Mouse (Mus musculus): ENCODE measurements at regions not wholly inside any gene's neighbourhood (a gene's known extent, or its start where the extent isn't known, plus 50 kb on each side); places are given as distances from the start of the nearest gene placed in this dataset.

DNA sequence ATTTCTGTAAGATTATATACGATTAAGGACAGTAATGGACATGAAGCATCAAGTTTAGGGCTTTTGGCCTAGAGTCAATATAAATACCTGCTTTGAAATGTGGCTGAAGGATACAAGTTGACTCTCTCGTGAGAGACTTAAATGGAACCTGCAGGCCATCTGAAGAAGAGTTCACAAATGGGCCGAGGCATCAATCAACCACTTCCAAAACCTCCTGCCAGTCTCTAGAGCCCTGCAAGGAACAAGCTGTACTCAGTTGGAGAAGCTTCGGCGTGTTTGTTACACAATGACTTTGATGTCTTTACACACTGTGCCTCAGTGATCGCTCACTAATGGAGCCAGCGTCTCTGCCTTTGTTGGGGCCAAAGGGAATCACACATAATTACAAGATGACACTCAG is 146.1 kb upstream of the Ccnd2 start:
- no peak for TF ChIP-seq CTCF (IDR thresholded peaks at IDR 0.05)
- DNase-seq (ENCODE audit: low read depth, low spot score), result no peak
- POLR2A ChIA-PET, result no interaction called here
- ATAC-seq, result no peak
- in situ Hi-C loops (cut with MboI; ENCODE audit: low pct_unique_long_range_greater_than_20kb), result no loop called here
- peaks cover 25% of the 10 kb centered on the region for H3K27me3 ChIP-seq
- CTCF ChIA-PET, result no interaction called here

DNA sequence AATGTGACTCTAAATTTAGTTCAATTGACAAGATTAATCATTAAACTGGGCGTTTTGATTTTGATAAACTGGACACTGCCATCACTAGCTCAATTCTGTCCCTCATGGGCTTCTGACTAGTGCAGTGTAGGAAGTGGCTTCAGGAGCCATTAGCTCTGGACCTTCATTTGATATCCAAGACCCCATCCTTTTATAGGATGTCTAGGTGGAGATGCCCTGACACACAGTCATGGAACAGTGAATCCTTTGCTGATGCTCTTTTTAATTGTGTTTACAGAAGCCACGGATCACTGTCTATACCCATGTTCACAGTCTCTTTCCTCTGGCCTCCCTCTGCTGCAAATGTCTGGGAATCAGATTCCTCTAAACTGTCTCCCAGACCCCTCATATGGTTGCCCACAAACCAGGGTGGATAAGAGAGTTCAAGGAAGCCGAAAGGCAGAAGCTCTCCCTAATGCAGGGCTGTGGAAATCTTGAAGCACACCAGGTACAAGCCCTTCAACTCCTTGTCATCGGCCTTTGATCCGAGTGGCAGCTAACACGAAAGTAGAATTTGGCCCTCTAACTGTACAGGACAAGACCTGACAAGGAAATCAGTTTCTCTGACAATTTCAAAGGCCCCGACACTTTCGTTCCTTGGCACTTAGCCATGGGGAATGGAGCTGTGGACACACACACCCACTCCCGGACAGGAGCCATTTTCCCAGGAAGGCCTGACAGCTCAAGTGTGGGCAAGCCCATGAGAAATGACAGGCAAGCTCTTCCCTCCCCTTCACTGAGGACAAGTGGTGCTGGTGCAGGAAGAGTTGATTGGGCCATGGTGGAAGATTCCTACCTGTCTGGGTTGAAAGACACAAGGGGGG is 135.2 kb upstream of the Parp11 start:
- TF ChIP-seq CTCF (IDR thresholded peaks at IDR 0.05), result no peak
- DNase-seq (ENCODE audit: low read depth, low spot score) (no peak), ATAC-seq (no peak)
- CTCF ChIA-PET, result interaction anchor here (1.1 to 1.9 kb wide), 5 partner anchors 9 to 178 kb away, joined by 3 to 5 read pairs (median 3); no protein-coding TSS in a partner anchor
- POLR2A ChIA-PET, result interaction anchor here (0.6 kb wide), 2 partner anchors 46 to 218 kb away, joined by 4 to 7 read pairs; no protein-coding TSS in a partner anchor
- in situ Hi-C loops (cut with MboI; ENCODE audit: low pct_unique_long_range_greater_than_20kb), result no loop called here
- H3K27me3 ChIP-seq, result peaks cover 12% of the 10 kb centered on the region

DNA sequence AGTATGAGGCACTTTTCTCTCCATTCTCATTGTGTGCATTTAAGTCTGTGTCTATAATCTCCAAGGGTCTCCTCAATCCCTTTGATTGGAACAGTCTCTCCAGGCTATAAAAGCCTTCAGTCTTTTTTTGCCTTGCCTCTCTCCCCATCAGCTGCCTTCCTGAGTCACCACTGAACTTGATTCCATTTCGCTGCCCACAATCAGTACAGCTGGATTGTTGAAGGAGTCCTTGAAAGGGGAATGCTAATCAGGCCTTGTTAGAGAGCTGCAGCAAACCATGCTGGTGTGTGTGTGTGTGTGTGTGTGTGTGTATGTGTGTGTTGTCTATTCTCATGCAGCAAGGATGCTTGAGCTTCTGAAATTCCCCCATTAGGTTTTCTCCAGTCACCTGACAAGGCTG is 129.3 kb upstream of the Parp11 start:
- in situ Hi-C loops (cut with MboI; ENCODE audit: low pct_unique_long_range_greater_than_20kb), result no loop called here
- CTCF ChIA-PET, result no interaction called here
- TF ChIP-seq CTCF (IDR thresholded peaks at IDR 0.05), result no peak
- H3K27me3 ChIP-seq, result peaks cover 3% of the 10 kb centered on the region
- ATAC-seq, result no peak
- DNase-seq (ENCODE audit: low read depth, low spot score), result no peak
- POLR2A ChIA-PET, result no interaction called here

DNA sequence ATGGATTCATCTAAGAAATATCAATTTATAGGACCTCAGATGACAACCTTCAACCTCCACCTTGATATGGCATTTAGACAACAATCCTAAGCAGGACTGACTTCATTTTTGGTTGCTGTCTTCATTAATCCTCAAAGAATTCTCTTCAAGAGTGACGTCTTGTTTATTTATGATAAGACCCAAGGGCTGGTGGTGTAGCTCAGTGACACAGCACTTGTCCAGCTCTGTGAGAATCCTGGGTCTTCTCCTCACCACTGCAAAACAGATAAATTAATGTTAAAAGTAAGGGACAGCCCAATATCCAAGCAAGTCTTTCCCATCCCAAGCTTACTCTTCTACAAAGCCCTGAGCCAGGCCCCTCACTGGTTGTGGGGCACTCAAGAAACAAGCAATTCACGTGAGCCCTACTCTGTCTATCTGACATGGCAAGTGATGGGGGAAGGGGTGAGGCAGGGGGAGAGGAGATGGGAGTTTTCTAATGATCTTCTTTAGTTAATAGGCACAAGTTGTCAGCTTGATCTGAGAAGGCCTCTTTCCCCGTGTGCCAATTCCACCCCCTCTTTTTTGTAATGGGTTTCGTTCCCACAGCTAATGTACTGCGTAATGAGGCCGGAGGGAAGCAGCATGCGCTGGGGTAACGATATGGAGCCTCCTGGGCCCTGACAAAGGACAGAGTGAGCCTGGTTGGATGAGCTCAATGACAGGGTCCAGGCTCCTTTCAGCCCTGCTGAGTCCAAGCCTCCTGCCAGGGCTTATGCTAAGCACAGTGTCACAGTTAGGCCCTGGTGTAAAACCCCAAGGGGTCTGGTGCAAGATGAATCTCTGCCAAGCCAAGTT is 127.7 kb upstream of the Parp11 start:
- in situ Hi-C loops (cut with MboI; ENCODE audit: low pct_unique_long_range_greater_than_20kb), result no loop called here
- ATAC-seq, result no peak
- CTCF ChIA-PET, result interaction anchor here (1.1 to 1.6 kb wide), 3 partner anchors 11 to 171 kb away, joined by 3 to 4 read pairs (median 3); no protein-coding TSS in a partner anchor
- TF ChIP-seq CTCF (IDR thresholded peaks at IDR 0.05), result no peak
- no peak for DNase-seq (ENCODE audit: low read depth, low spot score)
- POLR2A ChIA-PET, result no interaction called here
- H3K27me3 ChIP-seq, result peaks cover 3% of the 10 kb centered on the region

DNA sequence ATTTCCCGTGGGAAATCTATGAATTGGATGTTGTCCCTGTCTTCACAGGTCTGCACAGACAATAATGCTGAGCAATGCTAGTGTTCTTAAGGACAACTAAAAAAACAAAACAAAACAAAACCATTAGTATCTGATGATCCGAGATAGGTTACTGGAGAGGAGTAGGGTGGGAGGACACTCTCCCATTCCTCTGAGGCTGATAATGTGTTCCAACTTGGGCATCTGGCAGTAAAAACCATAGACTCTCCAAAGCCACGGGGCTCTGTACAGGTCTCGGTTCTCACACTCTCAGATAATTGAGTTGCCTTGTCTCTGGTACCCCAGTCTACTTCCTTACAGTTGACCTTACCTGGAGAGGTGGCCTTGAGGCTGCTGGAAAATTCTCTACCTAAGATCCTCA is 126.0 kb upstream of the Parp11 start:
- DNase-seq (ENCODE audit: low read depth, low spot score) (no peak), ATAC-seq (no peak)
- TF ChIP-seq CTCF (IDR thresholded peaks at IDR 0.05), result no peak
- in situ Hi-C loops (cut with MboI; ENCODE audit: low pct_unique_long_range_greater_than_20kb), result no loop called here
- POLR2A ChIA-PET, result no interaction called here
- peaks cover 3% of the 10 kb centered on the region for H3K27me3 ChIP-seq
- CTCF ChIA-PET, result no interaction called here

DNA sequence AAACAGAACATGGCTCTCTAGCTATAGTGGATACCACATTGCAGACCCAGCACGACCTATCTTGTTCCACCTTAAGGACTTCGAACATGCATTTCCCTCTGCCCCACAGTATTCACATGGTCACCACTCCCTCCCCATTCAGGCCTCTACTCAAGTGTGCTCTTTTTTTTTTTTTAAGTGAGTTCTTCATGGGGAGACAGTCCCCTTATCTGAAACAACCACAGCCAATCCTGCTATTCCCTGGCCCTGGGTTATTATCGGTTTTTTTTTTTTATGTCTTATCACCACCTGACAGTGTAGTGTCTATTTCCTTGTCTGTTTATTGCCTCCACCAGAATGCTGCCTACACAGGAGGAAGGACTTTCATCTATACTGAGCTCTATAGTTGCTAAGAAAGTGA is 125.6 kb upstream of the Parp11 start:
- CTCF ChIA-PET, result no interaction called here
- in situ Hi-C loops (cut with MboI; ENCODE audit: low pct_unique_long_range_greater_than_20kb), result no loop called here
- H3K27me3 ChIP-seq, result peaks cover 3% of the 10 kb centered on the region
- no peak for ATAC-seq
- DNase-seq (ENCODE audit: low read depth, low spot score), result no peak
- POLR2A ChIA-PET, result no interaction called here
- TF ChIP-seq CTCF (IDR thresholded peaks at IDR 0.05), result no peak

DNA sequence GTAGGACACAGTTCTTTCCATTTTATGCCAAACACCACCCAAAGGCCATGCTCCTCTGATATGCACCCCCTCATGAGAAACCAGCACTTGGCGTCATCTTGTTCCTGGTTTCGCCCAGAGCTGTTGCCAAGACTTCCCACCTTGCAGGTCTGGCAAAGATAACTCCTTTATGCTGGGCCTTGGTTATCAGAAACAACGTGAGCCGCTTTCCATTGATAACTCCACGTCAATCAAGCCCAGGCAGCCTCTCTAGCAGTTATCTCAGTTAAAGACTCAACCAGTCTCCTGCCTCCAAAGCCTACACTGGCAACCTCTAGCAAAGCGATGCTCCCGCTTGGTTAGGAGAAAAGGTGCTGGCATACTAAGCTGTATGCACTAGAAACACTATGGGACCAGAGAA is 124.2 kb upstream of the Parp11 start:
- ATAC-seq, result no peak
- CTCF ChIA-PET, result interaction anchor here (3.0 to 8.3 kb wide), 2 partner anchors 38 to 180 kb away, joined by 7 to 101 read pairs; no protein-coding TSS in a partner anchor

DNA sequence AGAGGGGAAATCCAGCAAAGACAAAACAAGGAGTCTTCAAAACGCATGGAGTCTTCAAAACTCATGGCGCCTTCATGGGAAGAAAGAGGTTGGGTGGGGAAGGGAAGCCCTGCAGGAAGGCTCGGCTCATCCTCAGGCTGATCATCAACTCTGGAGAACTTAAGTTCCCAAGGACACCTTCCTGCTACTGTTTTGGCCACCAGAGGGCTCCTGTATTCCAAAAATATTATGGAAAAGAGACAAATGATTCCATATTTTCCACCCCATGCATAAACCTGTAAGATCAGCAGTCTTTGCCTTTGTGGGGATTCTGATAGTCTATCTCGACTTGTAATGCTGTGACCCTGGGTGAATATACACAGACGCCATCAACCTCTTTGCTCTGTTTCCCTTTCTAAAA is 121.7 kb upstream of the Parp11 start:
- ChIA-PET CTCF (interaction anchor here (0.7 to 8.3 kb wide), 15 partner anchors 10 to 183 kb away, joined by 3 to 101 read pairs (median 4); partner anchors contain the start of gene Parp11), POLR2A (interaction anchor here (2.0 kb wide), 1 partner anchor 34 kb away, joined by 7 read pairs; no protein-coding TSS in a partner anchor)
- TF ChIP-seq CTCF (IDR thresholded peaks at IDR 0.05), result no peak
- in situ Hi-C loops (cut with MboI; ENCODE audit: low pct_unique_long_range_greater_than_20kb), result loop anchor here (5.0 to 25.0 kb wide), 7 partner anchors 37 to 1112 kb away; partner anchors contain the start of genes Fkbp4, Parp11 and Tspan9
- DNase-seq (ENCODE audit: low read depth, low spot score) (no peak), ATAC-seq (no peak)
- H3K27me3 ChIP-seq, result no peaks in the 10 kb centered on the region

More for the DNA sequence above, 124.2 kb upstream of the Parp11 start:
- POLR2A ChIA-PET, result no interaction called here
- in situ Hi-C loops (cut with MboI; ENCODE audit: low pct_unique_long_range_greater_than_20kb), result no loop called here
- no peaks in the 10 kb centered on the region for H3K27me3 ChIP-seq
- no peak for DNase-seq (ENCODE audit: low read depth, low spot score)
- TF ChIP-seq CTCF (IDR thresholded peaks at IDR 0.05), result no peak

DNA sequence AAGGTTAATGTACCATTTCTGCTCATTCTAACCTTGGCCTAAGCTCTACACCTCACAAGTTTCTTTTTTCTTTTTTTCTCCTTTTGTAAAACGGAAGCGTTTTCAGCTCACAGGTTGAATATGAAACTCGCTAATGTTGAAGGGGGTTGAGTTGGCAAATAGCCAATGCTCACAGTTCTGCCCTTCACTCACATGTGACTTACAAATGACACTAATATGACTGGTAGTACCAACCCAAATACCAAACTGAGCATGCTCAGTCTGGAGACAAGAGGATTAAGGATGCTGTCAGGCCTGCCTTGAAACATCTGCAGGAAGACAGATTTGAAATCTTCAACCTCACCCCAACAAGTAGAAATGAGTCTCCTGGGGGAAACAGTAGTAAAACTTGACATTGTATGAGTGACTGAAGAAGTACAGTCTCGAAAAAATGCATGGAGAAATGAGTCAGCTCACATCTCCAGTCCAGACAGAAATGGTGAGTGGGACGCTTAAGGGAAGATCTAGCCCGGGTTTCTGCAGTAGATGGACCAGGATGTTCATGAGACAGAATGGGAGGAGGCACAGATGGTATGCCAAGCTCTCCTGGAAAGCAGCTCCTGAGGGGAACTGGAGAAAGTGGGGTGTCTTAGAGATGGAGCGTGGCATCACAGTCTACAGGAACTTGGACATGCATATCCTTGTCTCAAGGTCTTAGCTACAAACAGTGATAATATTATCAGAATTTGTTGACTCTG is 120.9 kb upstream of the Parp11 start:
- no peaks in the 10 kb centered on the region for H3K27me3 ChIP-seq
- no peak for DNase-seq (ENCODE audit: low read depth, low spot score)
- no peak for ATAC-seq
- ChIA-PET CTCF (interaction anchor here (1.3 to 8.3 kb wide), 10 partner anchors 23 to 178 kb away, joined by 3 to 101 read pairs (median 10); partner anchors contain the start of gene Parp11), POLR2A (interaction anchor here (2.0 kb wide), 1 partner anchor 34 kb away, joined by 7 read pairs; no protein-coding TSS in a partner anchor)
- no peak for TF ChIP-seq CTCF (IDR thresholded peaks at IDR 0.05)
- in situ Hi-C loops (cut with MboI; ENCODE audit: low pct_unique_long_range_greater_than_20kb), result loop anchor here (5.0 to 25.0 kb wide), 7 partner anchors 37 to 1112 kb away; partner anchors contain the start of genes Fkbp4, Parp11 and Tspan9

DNA sequence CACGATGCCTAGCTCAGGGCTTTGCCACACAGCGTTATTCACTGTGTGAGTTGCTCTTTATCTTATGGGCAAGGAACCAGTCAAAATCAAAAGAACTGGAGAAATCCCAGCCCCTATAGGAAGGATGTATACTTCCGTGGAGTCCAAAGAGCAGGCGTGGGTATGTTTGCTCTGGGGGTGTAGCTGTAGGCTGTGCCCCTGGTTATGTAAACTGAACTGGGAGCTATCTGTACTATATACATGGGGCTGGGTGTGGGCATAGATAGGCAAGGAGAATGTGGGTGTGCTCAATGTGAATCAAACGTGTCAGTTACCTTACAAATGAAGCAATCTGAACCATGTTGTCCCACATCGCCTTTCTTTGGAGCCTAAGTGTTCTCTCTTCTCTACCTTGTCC is 120.3 kb upstream of the Parp11 start:
- ChIA-PET POLR2A (interaction anchor here (2.0 kb wide), 1 partner anchor 33 kb away, joined by 7 read pairs; no protein-coding TSS in a partner anchor), CTCF (interaction anchor here (0.8 to 8.3 kb wide), 10 partner anchors 23 to 179 kb away, joined by 4 to 101 read pairs (median 10); partner anchors contain the start of gene Parp11)
- DNase-seq (ENCODE audit: low read depth, low spot score) (no peak), ATAC-seq (no peak)
- no peak for TF ChIP-seq CTCF (IDR thresholded peaks at IDR 0.05)
- no peaks in the 10 kb centered on the region for H3K27me3 ChIP-seq
- in situ Hi-C loops (cut with MboI; ENCODE audit: low pct_unique_long_range_greater_than_20kb), result loop anchor here (5.0 to 25.0 kb wide), 7 partner anchors 36 to 1111 kb away; partner anchors contain the start of genes Fkbp4, Parp11 and Tspan9
